Mouse (Mus musculus) ES-Bruce4 (cell line): ENCODE results near the gene Fam155a. TPM values are rescaled to one million over a fixed set of nuclear protein-coding genes. Genes with fewer than 3 reads are reported as not detected.
"Not testable (repeated sequence)": the region's sequence is repeated elsewhere in the genome, so short reads cannot be mapped to it uniquely, and the experiment has no call there.

Experiments used
- H3K27ac ChIP-seq: 2 replicates; pipeline ENCODE4 v1.5.1; 2012; ENCODE audit warnings: low read length, inconsistent platforms; ENCODE audit not compliant: insufficient read depth
- H3K27me3 ChIP-seq: 2 replicates; pipeline ENCODE4 v1.6.1; 2012; ENCODE audit warnings: mild to moderate bottlenecking, low read length, inconsistent platforms; ENCODE audit not compliant: control insufficient read depth, poor library complexity, insufficient read depth, severe bottlenecking
- H3K36me3 ChIP-seq: 2 replicates; pipeline ENCODE4 v1.6.1; 2012; ENCODE audit warnings: inconsistent platforms, mild to moderate bottlenecking, low read length, moderate library complexity; ENCODE audit not compliant: control insufficient read depth, poor library complexity, insufficient read depth, severe bottlenecking
- H3K4me1 ChIP-seq: one replicate; pipeline ENCODE4 v1.8.1; 2011; ENCODE audit warnings: low read length; ENCODE audit not compliant: control insufficient read depth, insufficient read depth
- H3K4me3 ChIP-seq: 2 replicates; pipeline ENCODE4 v1.5.1; 2011; ENCODE audit warnings: low read depth, mild to moderate bottlenecking, low read length
- H3K9ac ChIP-seq: 2 replicates; pipeline ENCODE4 v1.6.1; 2012; ENCODE audit warnings: low read depth, mild to moderate bottlenecking, inconsistent platforms; ENCODE audit not compliant: poor library complexity, severe bottlenecking
- H3K9me3 ChIP-seq: replicated peaks from 2 replicates; pipeline ENCODE4 v1.6.1; 2012; ENCODE audit warnings: mild to moderate bottlenecking, low read length, inconsistent platforms; ENCODE audit not compliant: control insufficient read depth, poor library complexity, insufficient read depth, severe bottlenecking
- CTCF ChIP-seq: IDR thresholded peaks from one replicate; pipeline ENCODE4 v1.8.1; 2011; ENCODE audit warnings: low read depth, low read length
- EP300 ChIP-seq: IDR thresholded peaks from 2 replicates; pipeline ENCODE4 v1.6.1; 2011; ENCODE audit warnings: low read depth, low read length; ENCODE audit not compliant: insufficient read depth
- POLR2A ChIP-seq: IDR thresholded peaks from one replicate; pipeline ENCODE4 v1.8.1; 2011; ENCODE audit warnings: low read length; ENCODE audit not compliant: insufficient read depth
- polyA plus RNA-seq: library from polyadenylated mRNA; stranded (reverse); fragments of >200 nt; gene quantifications from 2 replicates; pipeline ENCODE4 v1.2.4, GENCODE M21; 2011; ENCODE audit warnings: low read depth; ENCODE audit not compliant: missing spikeins, insufficient read depth, insufficient read length

Fam155a gene
- polyA plus RNA-seq, 1 experiment = not detected

- Histone ChIP-seq H3K4me1 (no peaks in the 10 kb centered on the region), H3K9ac (no peak overlapping the region), H3K27ac (no peak overlapping the region), H3K27me3 (no peaks in the 10 kb centered on the region), H3K36me3 (no peaks in the 10 kb centered on the region), H3K9me3 (no peaks in the 10 kb centered on the region), H3K4me3 (no peak overlapping the region)
- TF ChIP-seq EP300 (no peak), CTCF (no peak), POLR2A (no peak)
Measured at GRCm38 (mm10) chr8:9709791-9710190, 61.2 kb downstream of the Fam155a start.

GRCm38 (mm10) chr8:9707433-9707832, 63.5 kb downstream of the Fam155a start:
- TF ChIP-seq EP300 = no peak
- no peak for TF ChIP-seq POLR2A
- no peak for TF ChIP-seq CTCF
- no peaks in the 10 kb centered on the region for H3K27me3 ChIP-seq
- no peaks in the 10 kb centered on the region for H3K4me1 ChIP-seq

GRCm38 (mm10) chr8:9694794-9695193, 76.2 kb downstream of the Fam155a start:
- no peaks in the 10 kb centered on the region for H3K9me3 ChIP-seq
- H3K4me1 ChIP-seq = no peaks in the 10 kb centered on the region
- H3K9ac ChIP-seq = no peak overlapping the region
- H3K4me3 ChIP-seq = no peak overlapping the region
- TF ChIP-seq EP300 (no peak), CTCF (no peak), POLR2A (no peak)
- no peaks in the 10 kb centered on the region for H3K27me3 ChIP-seq
- no peaks in the 10 kb centered on the region for H3K36me3 ChIP-seq
- no peak overlapping the region for H3K27ac ChIP-seq

More at GRCm38 (mm10) chr8:9707433-9707832, 63.5 kb downstream of the Fam155a start:
- Histone ChIP-seq H3K9me3 (no peaks in the 10 kb centered on the region), H3K36me3 (no peaks in the 10 kb centered on the region), H3K27ac (no peak overlapping the region), H3K4me3 (no peak overlapping the region), H3K9ac (no peak overlapping the region)

GRCm38 (mm10) chr8:9692370-9692769, 78.6 kb downstream of the Fam155a start:
- H3K36me3 ChIP-seq = no peaks in the 10 kb centered on the region
- no peaks in the 10 kb centered on the region for H3K27me3 ChIP-seq
- H3K27ac ChIP-seq = no peak overlapping the region
- no peak overlapping the region for H3K9ac ChIP-seq
- H3K4me3 ChIP-seq = no peak overlapping the region
- no peaks in the 10 kb centered on the region for H3K4me1 ChIP-seq
- no peaks in the 10 kb centered on the region for H3K9me3 ChIP-seq
- TF ChIP-seq EP300 (no peak), POLR2A (no peak), CTCF (no peak)

- not testable (repeated sequence) for H3K4me1 ChIP-seq, H3K9ac ChIP-seq, H3K4me3 ChIP-seq, H3K36me3 ChIP-seq, H3K27me3 ChIP-seq, H3K27ac ChIP-seq, H3K9me3 ChIP-seq
Measured at GRCm38 (mm10) chr8:9660014-9660413, 110.9 kb downstream of the Fam155a start.

GRCm38 (mm10) chr8:9656901-9657300, 114.1 kb downstream of the Fam155a start:
- TF ChIP-seq POLR2A = no peak
- TF ChIP-seq EP300 = no peak
- TF ChIP-seq CTCF = no peak
- no peak overlapping the region for H3K27ac ChIP-seq
- H3K27me3 ChIP-seq = no peaks in the 10 kb centered on the region; the same call in 1 of the 2 replicates

GRCm38 (mm10) chr8:9654826-9655225, 116.1 kb downstream of the Fam155a start:
- Histone ChIP-seq H3K4me1 (no peaks in the 10 kb centered on the region), H3K27ac (no peak overlapping the region), H3K4me3 (no peak overlapping the region), H3K9ac (no peak overlapping the region), H3K9me3 (no peaks in the 10 kb centered on the region), H3K27me3 (no peaks in the 10 kb centered on the region; the same call in 1 of the 2 replicates), H3K36me3 (no peaks in the 10 kb centered on the region)
- TF ChIP-seq EP300 (no peak), POLR2A (no peak), CTCF (no peak)

More at GRCm38 (mm10) chr8:9656901-9657300, 114.1 kb downstream of the Fam155a start:
- Histone ChIP-seq H3K4me3 (no peak overlapping the region), H3K9ac (no peak overlapping the region), H3K36me3 (no peaks in the 10 kb centered on the region), H3K9me3 (no peaks in the 10 kb centered on the region), H3K4me1 (no peaks in the 10 kb centered on the region)
